25 mouse cellular contexts compared by ENCODE assay signal in the genomic region with DNA sequence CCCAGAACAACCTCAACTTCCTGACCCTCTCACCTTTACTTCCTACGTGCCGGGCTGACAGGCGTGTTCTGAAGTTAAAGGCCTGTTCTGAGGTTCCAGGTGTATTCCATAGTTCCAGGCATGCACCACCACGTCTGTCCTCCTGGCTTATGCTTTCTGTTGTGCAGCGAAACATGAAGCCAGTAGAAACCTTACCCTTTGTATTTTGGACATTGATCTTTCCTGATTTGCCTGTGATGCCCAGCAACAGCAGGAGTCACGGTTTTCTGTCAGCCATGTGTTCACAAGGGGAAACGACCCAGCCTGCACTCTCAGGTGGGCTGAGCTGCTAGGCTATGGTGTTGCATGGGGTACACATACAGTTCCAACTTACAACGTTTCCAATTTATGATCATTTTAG. TPM values are rescaled to one million over a fixed set of nuclear protein-coding genes. Genes with fewer than 3 reads are reported as not detected.
DNase-seq lines count a peak whose midpoint lies in the region; ATAC-seq and TF ChIP-seq lines count a peak whose summit lies in the region.
"Had no signal": no experiment of that assay in that cellular context is flagged by ENCODE, and none has a peak within 500 bp of the region (broad histone marks: within the 10 kb centered on the region; RNA-seq: fewer than 3 reads in every experiment).

No protein-coding gene starts in this region.

- no peak for TF ChIP-seq EP300 in stomach, postnatal 0 days (optimal IDR thresholded peaks at IDR 0.05)

- no peak; the same call in 1 of the 2 replicates for TF ChIP-seq CTCF in kidney, adult 2 months (conservative IDR thresholded peaks at IDR 0.05; ENCODE audit: insufficient read depth, insufficient read length, low read depth, low read length)
- TF ChIP-seq CTCF in stomach, postnatal 0 days (IDR thresholded peaks at IDR 0.05; ENCODE audit: low read depth): no peak

- DNase-seq in kidney, adult 2 months: peak; percentile 81
- DNase-seq in kidney, adult 11 months: no peak
- DNase-seq in kidney, adult 9 months: peak; percentile 75
- DNase-seq in stomach, postnatal 0 days (ENCODE audit: low spot score): peak; percentile 6
- no peak for DNase-seq in gastrocnemius, postnatal 10 days
- DNase-seq: adrenal gland, adult 2 months; adrenal gland, adult 8-10 months; adrenal gland, postnatal 10 days; adrenal gland, postnatal 14 days; adrenal gland, postnatal 25 days; adrenal gland, postnatal 36 days; B cell, adult 2 months; cerebellum, adult 11 months; cerebellum, adult 11-12 months; cerebellum, adult 18-20 months had no signal

- no peaks in the 10 kb centered on the region for H3K27me3 ChIP-seq in kidney, adult 2 months (replicated peaks; ENCODE audit: control insufficient read depth, insufficient read depth, low read length)
- H3K27me3 ChIP-seq in kidney, embryonic 14.5 days (ENCODE audit: control insufficient read depth, insufficient read depth, low read length): no peaks in the 10 kb centered on the region
- no peaks in the 10 kb centered on the region for H3K27me3 ChIP-seq in stomach, postnatal 0 days (ENCODE audit: control insufficient read depth, insufficient read depth, low read length)
- H3K27me3 ChIP-seq: CH12.LX, Patski had no signal

- H3K4me3 ChIP-seq in kidney, adult 2 months (ENCODE audit: insufficient read depth, low read depth, low read length): no peak overlapping the region
- H3K4me3 ChIP-seq in kidney, embryonic 14.5 days (ENCODE audit: low read length): no peak overlapping the region
- no peak overlapping the region for H3K4me3 ChIP-seq in stomach, postnatal 0 days (ENCODE audit: low read depth, low read length)

- 65% methylated on average over 8 of the region's 8 CpGs for WGBS in kidney, adult 2 months
- 70% methylated on average over 8 of the region's 8 CpGs for WGBS in kidney, embryonic 14.5 days
- WGBS in stomach, postnatal 0 days: 81% methylated on average over 8 of the region's 8 CpGs

- H3K27ac ChIP-seq in kidney, adult 2 months (ENCODE audit: insufficient read depth, low read depth, low read length): no peak overlapping the region
- no peak overlapping the region for H3K27ac ChIP-seq in kidney, embryonic 14.5 days (ENCODE audit: low read depth, low read length)
- no peak overlapping the region for H3K27ac ChIP-seq in stomach, postnatal 0 days (replicated peaks)

- H3K9ac ChIP-seq in kidney, embryonic 14.5 days (ENCODE audit: low read depth, low read length): no peak overlapping the region
- H3K9ac ChIP-seq in stomach, postnatal 0 days (ENCODE audit: low read length): no peak overlapping the region

- peaks cover 11% of the 10 kb centered on the region; the same call in 1 of the 2 replicates for H3K4me1 ChIP-seq in kidney, adult 2 months (ENCODE audit: control insufficient read depth, insufficient read depth, low read length)
- no peaks in the 10 kb centered on the region for H3K4me1 ChIP-seq in kidney, embryonic 14.5 days (ENCODE audit: control insufficient read depth, insufficient read depth, low read length)
- no peaks in the 10 kb centered on the region for H3K4me1 ChIP-seq in stomach, postnatal 0 days (replicated peaks; ENCODE audit: control insufficient read depth, insufficient read depth)

- TF ChIP-seq POLR2A in kidney, adult 2 months (IDR thresholded peaks at IDR 0.05; ENCODE audit: low read depth, low read length): no peak

- no peaks in the 10 kb centered on the region for H3K9me3 ChIP-seq in kidney, embryonic 14.5 days (ENCODE audit: control insufficient read depth, low read length)
- H3K9me3 ChIP-seq in stomach, postnatal 0 days (ENCODE audit: control insufficient read depth, low read length): no peaks in the 10 kb centered on the region
- H3K9me3 ChIP-seq: G1E had no signal

- H3K36me3 ChIP-seq in kidney, adult 2 months (ENCODE audit: control insufficient read depth, insufficient read depth, low read length): no peaks in the 10 kb centered on the region
- no peaks in the 10 kb centered on the region for H3K36me3 ChIP-seq in kidney, embryonic 14.5 days (ENCODE audit: control insufficient read depth, insufficient read depth, low read length)
- no peaks in the 10 kb centered on the region for H3K36me3 ChIP-seq in stomach, postnatal 0 days (ENCODE audit: control insufficient read depth, insufficient read depth, low read length)
- H3K36me3 ChIP-seq: G1E had no signal

- no peak for ATAC-seq in kidney, embryonic 14.5 days (ENCODE audit: low FRiP score, low TSS enrichment)
- no peak for ATAC-seq in stomach, postnatal 0 days (ENCODE audit: low FRiP score, low TSS enrichment)
- ATAC-seq: activated CD4-positive, CD25-positive, alpha-beta regulatory T cell, adult 4 months; CD4-positive, CD25-positive, alpha-beta regulatory T cell, adult 4 months; Patski had no signal

- no peak overlapping the region for H3K4me2 ChIP-seq in kidney, embryonic 14.5 days (replicated peaks; ENCODE audit: low read depth, low read length)
- no peak overlapping the region for H3K4me2 ChIP-seq in stomach, postnatal 0 days (replicated peaks; ENCODE audit: low read depth)

RNA-seq across cellular contexts. Expression of gene Snx18, which starts 9.2 kb away (rescaled TPM):
- polyA plus RNA-seq in kidney, adult 2 months (2012; rRNA removed): 22.1 and 22.9 TPM in 2 replicates
- polyA plus RNA-seq in kidney, embryonic 14.5 days (2014; fragmentation: Nextera tagmentation; extraction: Ambion mirVana): 39.4 and 51.2 TPM in 2 replicates
- polyA plus RNA-seq in stomach, postnatal 0 days (2015; fragmentation: Nextera tagmentation; extraction: Ambion mirVana): 15.6 and 18.0 TPM in 2 replicates
- 10 to 100 TPM; 20.1 to 25.7 TPM for total RNA-seq in gastrocnemius, postnatal 10 days (2021)
- polyA plus RNA-seq: G1E had no signal

RNA-seq across cellular contexts. Expression of gene Hspb3, which starts 35.9 kb away (rescaled TPM):
- polyA plus RNA-seq in kidney, adult 2 months (2012; rRNA removed): 0.55 TPM in 1 of 2 replicates, not detected in the other
- not detected in 2 replicates for polyA plus RNA-seq in kidney, embryonic 14.5 days (2014; fragmentation: Nextera tagmentation; extraction: Ambion mirVana)
- 0.17 TPM in 1 of 2 replicates, not detected in the other for polyA plus RNA-seq in stomach, postnatal 0 days (2015; fragmentation: Nextera tagmentation; extraction: Ambion mirVana)
- total RNA-seq in gastrocnemius, postnatal 10 days (2021): 10 to 100 TPM; 79.1 to 87.3 TPM
- total RNA-seq: adrenal gland, adult 18-20 months; adrenal gland, adult 2 months; adrenal gland, adult 8-10 months; adrenal gland, postnatal 14 days; adrenal gland, postnatal 25 days; adrenal gland, postnatal 36 days; CH12.LX; ES-E14; G1E; MEL had no signal
- polyA plus RNA-seq: activated CD4-positive, CD25-positive, alpha-beta regulatory T cell, adult 4 months; adrenal gland, adult 2 months; C2C12; CD4-positive, CD25-positive, alpha-beta regulatory T cell, adult 4 months; G1E; Patski had no signal

Comparison
In these comparisons a context has a peak if more than half of its experiments do, and no peak if none do; other contexts are left out.
1. DNase-seq: peak in kidney, adult 2 months (single experiment), kidney, adult 9 months (single experiment) and stomach, postnatal 0 days (single experiment); none in kidney, adult 11 months (single experiment) and gastrocnemius, postnatal 10 days (single experiment).